Mouse (Mus musculus) adrenal gland (tissue): ENCODE data around the gene Ranbp1.
"Not testable (repeated sequence)": the region's sequence is repeated elsewhere in the genome, so short reads cannot be mapped to it uniquely, and the experiment has no call there.

ENCODE experiments used
- intact Hi-C: fragments of 180-260 bp; cut with DNase I; formaldehyde crosslinking; loops from one replicate; pipeline ENCODE4 v1.15.1; 2025
- microRNA-seq, 2 experiments: library from miRNA; unstranded; fragments of <30 nt; microRNA quantifications; one replicate each; pipeline ENCODE4; 2019

Gene Ranbp1

GRCm38 (mm10) chr16:18210701-18211416 is 37.7 kb downstream of the Ranbp1 start:
- intact Hi-C loops = loop anchor here (1.0 to 5.0 kb wide), 3 partner anchors 39 to 159 kb away; partner anchors contain the start of gene Dgcr6

DNA sequence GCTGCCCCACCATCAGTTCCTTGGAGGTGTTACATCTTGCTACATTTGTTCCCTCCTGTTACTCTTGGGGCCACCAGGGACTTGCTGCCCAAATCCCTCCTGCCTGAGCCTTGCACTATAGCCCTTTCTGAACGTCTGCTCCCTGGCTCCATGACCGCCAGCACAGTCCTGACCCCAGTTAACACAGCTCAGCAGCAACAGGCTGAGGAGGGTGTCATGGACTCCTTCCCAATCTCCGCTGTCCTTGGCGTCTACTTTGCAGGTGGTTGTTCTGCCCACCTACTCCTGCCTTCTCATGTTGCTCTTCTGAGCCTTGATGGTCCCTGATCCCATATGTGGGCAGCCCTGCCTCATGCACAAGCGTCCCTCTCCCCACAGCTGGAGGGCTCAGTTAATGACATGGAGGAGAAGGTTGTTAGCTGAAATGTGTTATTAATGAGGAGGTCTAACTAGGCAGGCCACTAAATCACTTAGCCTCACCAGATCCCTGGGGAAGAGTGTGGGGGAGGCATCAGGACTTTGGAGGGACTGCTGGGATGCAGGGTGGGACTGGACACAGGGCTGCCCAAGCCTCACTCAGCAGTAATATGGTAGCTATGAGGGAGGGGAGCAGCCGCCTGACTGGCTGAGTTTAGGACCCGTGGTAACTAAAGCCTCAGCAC is 45.0 kb downstream of the Ranbp1 start:
- intact Hi-C loops = no loop called here

DNA sequence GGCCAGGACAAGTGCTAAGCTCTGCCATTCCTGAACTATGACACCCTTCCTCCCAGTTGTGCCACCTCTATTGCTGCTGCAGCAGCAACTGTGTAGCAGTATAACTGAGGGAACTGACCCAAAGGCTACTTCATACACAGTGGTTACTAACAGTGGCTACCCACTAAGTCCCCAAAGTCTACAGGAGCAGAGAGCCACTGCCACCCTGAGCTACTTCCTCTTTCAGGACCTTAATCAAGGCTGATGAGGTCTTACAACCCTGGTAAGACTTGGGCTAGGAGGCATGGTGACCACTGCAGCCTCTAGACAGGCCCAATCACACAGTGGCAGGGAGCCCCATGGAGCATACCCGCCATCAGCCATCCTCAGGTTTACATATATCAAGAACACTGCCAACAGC is 46.5 kb downstream of the Ranbp1 start:
- intact Hi-C loops = no loop called here

- intact Hi-C loops = no loop called here
These were observed 46.9 kb downstream of the Ranbp1 start for GRCm38 (mm10) chr16:18201620-18202019.

GRCm38 (mm10) chr16:18200062-18200461 is 48.5 kb downstream of the Ranbp1 start:
- intact Hi-C loops = no loop called here

DNA sequence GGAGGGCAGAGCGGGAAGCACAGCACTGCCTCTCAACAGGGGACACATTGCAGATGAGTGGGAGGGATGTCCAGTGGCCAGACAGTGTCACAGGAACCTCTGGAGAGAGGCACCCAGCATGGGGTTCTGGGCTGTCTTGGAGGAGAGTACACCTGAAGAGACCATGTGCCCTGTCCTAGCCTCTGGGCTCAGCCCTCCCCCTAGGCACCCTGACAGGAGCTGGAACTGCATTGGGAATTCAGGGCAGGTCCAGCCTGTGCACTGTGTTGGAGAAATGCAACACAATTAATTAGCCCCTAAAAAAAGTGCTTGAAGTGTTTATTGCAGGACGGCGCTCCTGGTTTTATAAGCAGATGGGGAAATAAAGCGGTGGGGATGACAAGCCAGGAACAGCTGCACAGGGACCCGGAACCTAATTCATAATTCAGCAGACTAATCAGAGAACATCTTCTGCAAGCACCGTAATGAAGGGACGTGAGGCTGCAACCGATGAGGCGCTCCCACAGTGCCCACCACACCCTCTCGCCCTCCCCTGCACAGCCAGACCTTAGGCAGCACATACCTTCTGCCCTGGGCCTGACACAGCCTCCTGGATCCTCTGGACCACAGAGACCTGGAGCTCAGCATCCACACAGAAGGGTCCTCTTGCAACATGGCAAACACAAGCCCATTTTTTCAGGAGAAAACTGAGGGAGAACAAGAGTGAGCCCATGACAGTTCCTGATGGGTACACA is 50.0 kb downstream of the Ranbp1 start:
- intact Hi-C loops = no loop called here

GRCm38 (mm10) chr16:18197881-18198280 is 50.7 kb downstream of the Ranbp1 start:
- intact Hi-C loops = no loop called here

- intact Hi-C loops = not testable (repeated sequence)
These were observed 53.0 kb downstream of the Ranbp1 start for GRCm38 (mm10) chr16:18195561-18195960.

- intact Hi-C loops = no loop called here
These were observed 53.5 kb downstream of the Ranbp1 start for GRCm38 (mm10) chr16:18195068-18195467.

DNA sequence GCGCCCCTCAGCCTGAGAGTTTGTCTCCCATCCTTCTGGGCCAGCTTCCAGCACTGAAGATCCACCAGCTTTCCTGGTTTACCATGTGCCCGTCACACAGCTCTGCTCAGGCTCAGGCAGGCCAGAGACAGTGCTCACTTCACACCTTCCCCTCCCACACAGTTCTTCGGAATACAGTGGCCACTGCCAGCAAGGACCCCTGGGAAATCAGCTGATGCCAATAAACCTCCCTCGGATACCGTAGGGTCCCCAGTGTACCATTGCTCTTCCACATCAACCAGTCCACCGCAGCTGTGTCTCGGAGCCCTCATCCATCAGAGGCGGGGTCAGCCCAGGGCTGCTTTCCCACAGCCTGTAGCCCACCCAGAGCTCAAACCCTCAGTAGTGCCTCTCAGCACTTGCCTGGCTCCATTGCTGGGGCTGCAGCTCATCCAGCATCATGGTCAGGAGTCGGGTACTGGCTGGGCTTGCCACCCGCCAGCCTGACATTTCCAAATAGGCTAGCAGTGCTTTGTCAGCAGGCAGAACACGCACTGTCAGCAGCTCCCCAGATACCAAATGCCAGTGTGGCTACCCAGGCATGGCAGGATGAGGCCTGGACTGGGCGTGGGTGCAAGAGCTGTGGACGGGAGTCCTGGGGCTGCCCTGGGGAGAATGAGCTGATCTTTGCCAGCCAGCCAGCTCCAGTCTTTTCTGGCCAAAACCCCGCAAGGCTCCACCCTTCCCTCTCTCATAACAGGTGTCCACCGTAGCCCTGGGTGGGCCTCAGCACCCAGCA is 54.1 kb downstream of the Ranbp1 start:
- intact Hi-C loops = no loop called here

- intact Hi-C loops = no loop called here
These were observed 57.5 kb downstream of the Ranbp1 start for GRCm38 (mm10) chr16:18191006-18191405.

Small RNA genes lying within 50 kb of the gene (microRNA-seq; reads per million reads assigned to microRNA genes)
- gene Gm24572 = 0 to 0.23 reads per million in 2 experiments
- gene Mir1306 = 69.0 to 169 reads per million in 2 experiments
